Mouse (Mus musculus) lung, postnatal 0 days (tissue): ENCODE measurements around the gene Il31ra. TPM values are rescaled to one million over a fixed set of nuclear protein-coding genes. Genes with fewer than 3 reads are reported as not detected.

Experiments
- ATAC-seq: fragments of 200-750 bp; cut with Nextera tagmentation; 2 replicates; pipeline ENCODE4 v1.8.0; 2017; ENCODE audit warnings: moderate library complexity
- DNase-seq: peaks from one replicate; pipeline ENCODE4 v3.0.0-alpha.2; 2016; ENCODE audit warnings: low spot score
- H3K27ac ChIP-seq: fragments of 300-500 bp; sonication (generic); 2 replicates; pipeline ENCODE4 v1.5.1; 2014; ENCODE audit warnings: antibody characterized with exemption, mild to moderate bottlenecking, low read length, mixed read lengths
- H3K27me3 ChIP-seq: fragments of 300-500 bp; sonication (generic); replicated peaks from 2 replicates; pipeline ENCODE4 v1.6.1; 2014; ENCODE audit warnings: low read length, mixed read lengths; ENCODE audit not compliant: insufficient read depth
- H3K36me3 ChIP-seq: fragments of 300-500 bp; sonication (generic); 2 replicates; pipeline ENCODE4 v1.6.1; 2014; ENCODE audit warnings: low read length, mixed read lengths; ENCODE audit not compliant: insufficient read depth
- H3K4me1 ChIP-seq: fragments of 300-500 bp; sonication (generic); 2 replicates; pipeline ENCODE4 v1.6.1; 2014; ENCODE audit warnings: antibody characterized with exemption, low read depth, low read length, mixed read lengths; ENCODE audit not compliant: insufficient read depth
- H3K4me2 ChIP-seq: fragments of 300-500 bp; sonication (generic); replicated peaks from 2 replicates; pipeline ENCODE4 v1.6.1; 2014; ENCODE audit warnings: low read depth, mild to moderate bottlenecking, low read length, moderate library complexity, mixed read lengths
- H3K4me3 ChIP-seq: fragments of 300-500 bp; sonication (generic); 2 replicates; pipeline ENCODE4 v1.5.1; 2014; ENCODE audit warnings: low read depth, low read length
- H3K9ac ChIP-seq: fragments of 300-500 bp; sonication (generic); replicated peaks from 2 replicates; pipeline ENCODE4 v1.6.1; 2014; ENCODE audit warnings: low read depth, mild to moderate bottlenecking
- H3K9me3 ChIP-seq: fragments of 300-500 bp; sonication (generic); 2 replicates; pipeline ENCODE4 v1.6.1; 2016; ENCODE audit warnings: low read length, mixed read lengths
- CTCF ChIP-seq: IDR thresholded peaks from 2 replicates; pipeline ENCODE4 v1.5.1; 2016; ENCODE audit warnings: antibody characterized with exemption, mild to moderate bottlenecking
- EP300 ChIP-seq: IDR thresholded peaks from 2 replicates; pipeline ENCODE4 v1.6.1; 2016; ENCODE audit warnings: antibody characterized with exemption, mild to moderate bottlenecking, control low read depth
- WGBS: fragments of 180-500 bp; shearing (Covaris S2); extraction: QIAGEN DNeasy Blood & Tissue Kit; methylation state at CpG from one replicate; pipeline ENCODE4 v1.1.7; 2014; 5-methylcytosine and 5-hydroxymethylcytosine counted together
- polyA plus RNA-seq: library from polyadenylated mRNA; unstranded; fragments of >200 nt; fragmentation: Nextera tagmentation; extraction: Ambion mirVana; gene quantifications from 2 replicates; pipeline ENCODE4 v1.2.1, GENCODE M21; 2015

Il31ra gene
- polyA plus RNA-seq, 1 experiment from 2014 or later: not detected

DNA sequence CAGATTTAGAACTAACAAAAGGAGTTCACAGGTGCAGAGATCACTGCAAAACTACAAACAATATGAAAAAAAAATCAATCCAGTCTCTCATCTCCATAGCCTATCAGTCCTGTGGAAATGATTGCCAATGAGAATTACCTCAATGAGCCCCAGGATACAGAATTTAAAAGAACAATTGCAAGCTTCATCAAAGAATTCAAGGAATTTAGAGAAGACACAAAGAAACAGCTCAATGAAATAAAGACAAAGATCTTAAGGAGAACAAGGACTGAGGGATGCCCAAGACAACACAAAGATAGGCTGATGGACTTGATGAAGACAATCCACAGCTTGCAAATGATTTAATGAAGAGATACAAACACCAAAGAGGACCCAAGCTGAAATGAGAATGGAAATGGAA, 20.4 kb downstream of the Il31ra start:
- Histone ChIP-seq H3K27ac (no peak overlapping the region), H3K4me2 (no peak overlapping the region), H3K9ac (no peak overlapping the region), H3K4me3 (no peak overlapping the region), H3K36me3 (no peaks in the 10 kb centered on the region), H3K4me1 (no peaks in the 10 kb centered on the region), H3K27me3 (no peaks in the 10 kb centered on the region), H3K9me3 (no peaks in the 10 kb centered on the region)
- no peak for DNase-seq
- ATAC-seq: no peak
- no peak for TF ChIP-seq CTCF
- no peak for TF ChIP-seq EP300

DNA sequence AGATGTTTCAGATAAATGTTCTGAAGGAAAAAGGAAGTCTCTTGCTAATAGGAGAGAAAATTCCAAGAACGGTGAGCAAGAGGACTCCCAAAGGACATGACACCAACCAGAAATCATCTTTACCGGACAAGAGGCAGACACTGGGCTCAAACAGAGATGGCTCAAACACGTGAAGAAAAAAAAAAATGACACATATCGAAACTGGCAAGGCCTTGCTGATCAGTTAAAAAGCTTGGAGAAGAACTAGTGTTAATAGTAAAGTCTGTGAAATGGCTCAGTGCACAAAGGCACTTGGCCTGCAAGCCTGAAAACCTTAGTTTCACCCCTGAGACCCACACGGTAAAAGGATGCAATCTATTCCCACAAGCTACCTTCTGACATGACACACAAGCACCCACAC, 23.4 kb downstream of the Il31ra start:
- Histone ChIP-seq H3K9ac (no peak overlapping the region), H3K9me3 (no peaks in the 10 kb centered on the region), H3K27me3 (no peaks in the 10 kb centered on the region), H3K27ac (no peak overlapping the region), H3K4me1 (no peaks in the 10 kb centered on the region), H3K4me2 (no peak overlapping the region), H3K4me3 (no peak overlapping the region), H3K36me3 (no peaks in the 10 kb centered on the region)
- DNase-seq (no peak), ATAC-seq (no peak)
- WGBS: 65% methylated on average over 5 of the region's 5 CpGs
- TF ChIP-seq EP300 (no peak), CTCF (no peak)

- Histone ChIP-seq H3K27me3 (no peaks in the 10 kb centered on the region), H3K4me2 (no peak overlapping the region), H3K9ac (no peak overlapping the region), H3K9me3 (no peaks in the 10 kb centered on the region), H3K27ac (no peak overlapping the region), H3K36me3 (no peaks in the 10 kb centered on the region), H3K4me3 (no peak overlapping the region), H3K4me1 (no peaks in the 10 kb centered on the region)
- no peak for ATAC-seq
- TF ChIP-seq EP300: no peak
- no peak for TF ChIP-seq CTCF
- DNase-seq: no peak
- WGBS: 49% methylated on average over 4 of the region's 4 CpGs
Measured at GRCm38 (mm10) chr13:112569606-112570005, 24.6 kb downstream of the Il31ra start.

- Histone ChIP-seq H3K27ac (no peak overlapping the region), H3K4me3 (no peak overlapping the region), H3K9me3 (no peaks in the 10 kb centered on the region), H3K4me1 (no peaks in the 10 kb centered on the region), H3K4me2 (no peak overlapping the region), H3K27me3 (no peaks in the 10 kb centered on the region), H3K9ac (no peak overlapping the region), H3K36me3 (no peaks in the 10 kb centered on the region)
- DNase-seq: no peak
- no peak for ATAC-seq
- no peak for TF ChIP-seq EP300
- no peak for TF ChIP-seq CTCF
- 73% methylated on average over 6 of the region's 6 CpGs for WGBS
Measured at GRCm38 (mm10) chr13:112560554-112561138, 33.5 kb downstream of the Il31ra start.

- Histone ChIP-seq H3K9ac (no peak overlapping the region), H3K4me3 (no peak overlapping the region), H3K27ac (no peak overlapping the region), H3K9me3 (no peaks in the 10 kb centered on the region), H3K4me1 (no peaks in the 10 kb centered on the region), H3K36me3 (no peaks in the 10 kb centered on the region), H3K27me3 (no peaks in the 10 kb centered on the region), H3K4me2 (no peak overlapping the region)
- no peak for DNase-seq
- ATAC-seq: no peak
- WGBS: 26% methylated on average over 2 of the region's 2 CpGs
- TF ChIP-seq CTCF (no peak), EP300 (no peak)
Measured at GRCm38 (mm10) chr13:112556501-112556900, 37.7 kb downstream of the Il31ra start.

GRCm38 (mm10) chr13:112553304-112553703, 40.9 kb downstream of the Il31ra start:
- Histone ChIP-seq H3K36me3 (no peaks in the 10 kb centered on the region), H3K4me3 (no peak overlapping the region), H3K4me2 (no peak overlapping the region), H3K27ac (no peak overlapping the region), H3K9ac (no peak overlapping the region), H3K9me3 (no peaks in the 10 kb centered on the region), H3K4me1 (no peaks in the 10 kb centered on the region), H3K27me3 (no peaks in the 10 kb centered on the region)
- ATAC-seq (no peak), DNase-seq (no peak)
- no peak for TF ChIP-seq CTCF
- WGBS: 88% methylated on average over 5 of the region's 5 CpGs
